In the genomic region with DNA sequence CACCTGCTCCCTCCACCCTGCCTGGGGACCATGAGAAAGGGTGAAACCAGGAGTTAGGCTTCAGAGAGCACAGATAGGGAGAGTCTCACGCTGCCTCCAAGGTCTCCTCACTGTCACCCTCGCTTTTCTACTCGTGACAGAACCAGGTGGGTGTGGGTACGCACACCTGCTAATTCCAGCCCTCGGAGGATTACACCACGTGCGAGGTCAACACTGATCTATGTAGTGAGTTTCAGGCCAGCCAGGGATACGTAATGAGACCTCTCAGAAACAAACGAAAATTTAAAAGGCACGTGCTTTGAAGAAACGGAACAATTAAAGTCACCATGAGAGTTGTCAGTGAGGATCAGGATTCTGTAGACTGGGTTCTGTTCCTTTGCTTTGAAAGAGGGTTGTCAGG, we compare ENCODE assay signal across 27 mouse cellular contexts.
"Had no signal": no experiment of that assay in that cellular context is flagged by ENCODE, and none has a peak within 500 bp of the region (broad histone marks: within the 10 kb centered on the region; RNA-seq: fewer than 3 reads in every experiment).

No protein-coding gene starts in this region.

- H3K9me3 ChIP-seq: embryonic facial prominence, embryonic 10.5 days; embryonic facial prominence, embryonic 12.5 days; embryonic facial prominence, embryonic 13.5 days; embryonic facial prominence, embryonic 15.5 days; forebrain, embryonic 10.5 days; forebrain, embryonic 12.5 days; forebrain, embryonic 13.5 days; forebrain, embryonic 15.5 days had no signal

- DNase-seq: cerebellum, adult 9-10 months; cerebellum, adult 9-11 months; cerebellum, postnatal 10 days; cerebellum, postnatal 14 days; cerebellum, postnatal 25 days; cerebellum, postnatal 36 days; embryo, embryonic 11 days; forebrain, postnatal 0 days; gastrocnemius, adult 2 months; gastrocnemius, postnatal 10 days; gastrocnemius, postnatal 14 days; gastrocnemius, postnatal 25 days; gastrocnemius, postnatal 36 days; heart, adult 11 months; heart, adult 18-20 months; heart, adult 2 months had no signal

- H3K4me2 ChIP-seq: embryonic facial prominence, embryonic 12.5 days; embryonic facial prominence, embryonic 13.5 days; embryonic facial prominence, embryonic 15.5 days; forebrain, embryonic 12.5 days; forebrain, embryonic 13.5 days; forebrain, embryonic 15.5 days had no signal

- H3K9ac ChIP-seq: embryonic facial prominence, embryonic 12.5 days; embryonic facial prominence, embryonic 13.5 days; embryonic facial prominence, embryonic 15.5 days; forebrain, embryonic 12.5 days; forebrain, embryonic 13.5 days; forebrain, embryonic 15.5 days; forebrain, postnatal 0 days had no signal

- H3K4me3 ChIP-seq: embryonic facial prominence, embryonic 10.5 days; embryonic facial prominence, embryonic 12.5 days; embryonic facial prominence, embryonic 13.5 days; embryonic facial prominence, embryonic 15.5 days; erythroblast, embryonic 14.5 days; forebrain, embryonic 10.5 days; forebrain, embryonic 12.5 days; forebrain, embryonic 13.5 days; forebrain, embryonic 15.5 days; gastrocnemius, adult 2 months; heart, adult 2 months had no signal

- H3K4me1 ChIP-seq: embryonic facial prominence, embryonic 10.5 days; embryonic facial prominence, embryonic 12.5 days; embryonic facial prominence, embryonic 13.5 days; embryonic facial prominence, embryonic 15.5 days; forebrain, embryonic 10.5 days; forebrain, embryonic 12.5 days; forebrain, embryonic 13.5 days; forebrain, embryonic 15.5 days had no signal

- H3K27me3 ChIP-seq: embryonic facial prominence, embryonic 12.5 days; embryonic facial prominence, embryonic 13.5 days; embryonic facial prominence, embryonic 15.5 days; forebrain, embryonic 12.5 days; forebrain, embryonic 13.5 days; forebrain, embryonic 15.5 days had no signal

- ATAC-seq: forebrain, embryonic 13.5 days; forebrain, embryonic 14.5 days; forebrain, embryonic 15.5 days; forebrain, embryonic 16.5 days; forebrain, postnatal 0 days had no signal

- H3K27ac ChIP-seq: embryonic facial prominence, embryonic 10.5 days; embryonic facial prominence, embryonic 12.5 days; embryonic facial prominence, embryonic 13.5 days; embryonic facial prominence, embryonic 15.5 days; forebrain, embryonic 10.5 days; forebrain, embryonic 12.5 days; forebrain, embryonic 13.5 days; forebrain, embryonic 15.5 days; gastrocnemius, adult 2 months; heart, adult 2 months had no signal
